Mouse (Mus musculus) thymus, postnatal 10 days (tissue): ENCODE measurements at regions not wholly inside any gene's neighbourhood (a gene's known extent, or its start where the extent isn't known, plus 50 kb on each side); places are given as distances from the start of the nearest gene placed in this dataset.

Experiments used
- DNase-seq, 2 experiments: peaks; one replicate each; pipeline ENCODE4 v3.0.0; 2021; ENCODE audit warnings: low spot score in 2 of 2

DNA sequence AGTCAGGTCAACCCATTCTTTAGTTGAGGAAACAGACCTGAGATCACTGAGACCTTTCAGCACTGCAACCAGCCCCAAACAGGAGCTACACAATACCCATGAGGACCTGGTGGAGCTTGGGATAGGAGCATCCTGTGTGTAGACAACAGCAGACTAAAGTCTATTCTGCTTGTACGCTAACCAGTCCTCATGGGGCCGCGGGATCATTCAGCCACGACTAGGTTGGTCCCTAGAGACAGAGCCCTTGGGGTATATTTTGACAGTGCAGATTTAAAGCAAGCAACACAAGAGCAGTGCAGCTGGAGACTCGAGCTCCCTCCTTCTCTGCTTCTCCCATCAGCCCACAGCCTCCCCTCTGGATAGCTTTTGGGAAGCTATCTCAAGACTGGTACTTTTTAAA is 51.7 kb upstream of the Ankrd34c start:
- no peak for DNase-seq

DNA sequence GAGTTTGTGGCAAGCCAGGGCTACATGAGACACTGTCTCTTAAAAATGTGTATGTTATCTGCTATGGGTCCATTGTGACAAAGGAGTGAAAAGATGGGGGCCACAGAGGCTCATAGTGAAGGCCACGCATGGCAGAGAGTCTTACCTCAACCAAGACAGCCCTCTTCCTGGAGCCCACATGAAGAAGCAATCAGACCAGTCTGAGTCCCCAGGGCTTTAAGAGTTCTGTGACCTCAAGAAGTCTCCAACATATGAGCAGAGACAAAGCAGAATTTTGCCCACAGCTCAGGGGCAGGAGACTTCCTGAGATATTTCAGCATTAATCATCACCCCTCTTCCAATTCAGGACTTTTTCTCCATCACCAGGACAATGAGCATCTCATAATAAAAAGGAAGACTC is 50.4 kb upstream of the Ankrd34c start:
- no peak for DNase-seq
